Mouse (Mus musculus): Measurements from ENCODE around the gene Qpctl. TPM values are rescaled to one million over a fixed set of nuclear protein-coding genes. Genes with fewer than 3 reads are reported as not detected.

Gene Qpctl
- polyA plus RNA-seq, 1 experiment from 2014 or later = 13.3 TPM

DNA sequence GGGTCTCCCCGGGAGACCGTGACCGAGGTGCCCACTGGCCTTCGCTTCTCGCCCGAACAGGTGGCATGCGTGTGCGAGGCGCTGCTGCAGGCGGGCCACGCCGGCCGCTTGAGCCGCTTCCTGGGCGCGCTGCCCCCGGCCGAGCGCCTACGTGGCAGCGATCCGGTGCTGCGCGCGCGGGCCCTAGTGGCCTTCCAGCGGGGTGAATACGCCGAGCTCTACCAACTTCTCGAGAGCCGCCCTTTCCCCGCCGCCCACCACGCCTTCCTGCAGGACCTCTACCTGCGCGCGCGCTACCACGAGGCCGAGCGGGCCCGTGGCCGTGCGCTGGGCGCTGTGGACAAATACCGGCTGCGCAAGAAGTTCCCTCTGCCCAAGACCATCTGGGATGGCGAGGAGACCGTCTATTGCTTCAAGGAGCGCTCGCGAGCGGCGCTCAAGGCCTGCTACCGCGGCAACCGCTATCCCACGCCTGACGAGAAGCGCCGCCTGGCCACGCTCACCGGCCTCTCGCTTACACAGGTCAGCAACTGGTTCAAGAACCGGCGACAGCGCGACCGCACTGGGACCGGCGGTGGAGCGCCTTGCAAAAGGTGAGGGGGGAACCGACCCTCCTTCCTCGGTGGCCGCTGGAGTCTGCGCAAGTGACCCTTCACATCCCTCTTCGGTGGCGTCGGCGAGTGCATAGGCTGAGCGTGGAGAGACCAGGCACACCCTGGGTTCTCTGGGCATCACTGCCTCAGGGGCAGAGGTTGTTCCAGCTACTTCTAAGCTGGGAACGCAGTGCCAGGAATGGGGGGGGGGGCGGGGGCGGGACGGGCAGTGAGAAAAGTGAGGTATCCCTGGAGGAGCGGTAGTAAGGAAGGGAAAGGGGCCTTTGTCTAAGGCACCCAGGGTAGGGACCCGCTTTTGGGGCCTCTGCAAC lies 54.0 kb downstream of the Qpctl start:
- no peaks in the 10 kb centered on the region for H3K27me3 ChIP-seq (ENCODE audit: insufficient read depth, low read length)
- H3K9me3 ChIP-seq (replicated peaks; ENCODE audit: low read length) = no peaks in the 10 kb centered on the region
- H3K36me3 ChIP-seq (ENCODE audit: insufficient read depth, low read length) = 0 out of 2 replicates have a peak, but pooled peaks cover 4% of the 10 kb centered on the region
- TF ChIP-seq CTCF (IDR thresholded peaks at IDR 0.05; ENCODE audit: low read depth) = no peak
- ATAC-seq (replicated peaks; ENCODE audit: low FRiP score, low read depth) = no peak
- peak overlapping the region; percentile 86 for H3K9ac ChIP-seq (ENCODE audit: low read depth, low read length)
- H3K4me2 ChIP-seq (ENCODE audit: low read length) = peak overlapping the region; percentile 92
- peak; percentile 65 for DNase-seq (ENCODE audit: low spot score)
- peak overlapping the region; percentile 96 for H3K27ac ChIP-seq
- WGBS = under 1% methylated on average over 78 of the region's 87 CpGs
- peak overlapping the region; percentile 76 for H3K4me3 ChIP-seq (replicated peaks; ENCODE audit: low read depth, low read length)
- peaks cover 20% of the 10 kb centered on the region for H3K4me1 ChIP-seq (replicated peaks; ENCODE audit: insufficient read depth, low read length)

GRCm38 (mm10) chr7:19094471-19094825 lies 54.6 kb downstream of the Qpctl start, which contains the start of gene Six5:
Gene Six5, plus strand, starts transcription at chr7:19094594.
- Histone ChIP-seq H3K9me3 (replicated peaks; ENCODE audit: low read length) (no peaks in the 10 kb centered on the region), H3K4me2 (ENCODE audit: low read length) (peak within 1 kb of the TSS; percentile 92), H3K36me3 (ENCODE audit: insufficient read depth, low read length) (0 out of 2 replicates have a peak, but pooled peaks cover 4% of the 10 kb centered on the region), H3K27me3 (ENCODE audit: insufficient read depth, low read length) (no peaks in the 10 kb centered on the region), H3K9ac (ENCODE audit: low read depth, low read length) (peak within 1 kb of the TSS; percentile 86), H3K4me3 (replicated peaks; ENCODE audit: low read depth, low read length) (peak within 1 kb of the TSS; percentile 76), H3K27ac (peak within 1 kb of the TSS; percentile 96), H3K4me1 (replicated peaks; ENCODE audit: insufficient read depth, low read length) (peaks cover 20% of the 10 kb centered on the region)
- WGBS = 0% methylated on average over 29 of the region's 36 CpGs
- no peak for ATAC-seq (replicated peaks; ENCODE audit: low FRiP score, low read depth)
- TF ChIP-seq CTCF (IDR thresholded peaks at IDR 0.05; ENCODE audit: low read depth) = no peak
- DNase-seq (ENCODE audit: low spot score) = no peak

- WGBS = under 1% methylated on average over 45 of the region's 45 CpGs
- peak overlapping the region; percentile 96 for H3K27ac ChIP-seq
- no peaks in the 10 kb centered on the region for H3K27me3 ChIP-seq (ENCODE audit: insufficient read depth, low read length)
- peaks cover 20% of the 10 kb centered on the region for H3K4me1 ChIP-seq (replicated peaks; ENCODE audit: insufficient read depth, low read length)
- peak overlapping the region; percentile 86 for H3K9ac ChIP-seq (ENCODE audit: low read depth, low read length)
- DNase-seq (ENCODE audit: low spot score) = peak; percentile 99
- TF ChIP-seq CTCF (IDR thresholded peaks at IDR 0.05; ENCODE audit: low read depth) = no peak
- H3K4me2 ChIP-seq (ENCODE audit: low read length) = peak overlapping the region; percentile 92
- 0 out of 2 replicates have a peak, but pooled peaks cover 4% of the 10 kb centered on the region for H3K36me3 ChIP-seq (ENCODE audit: insufficient read depth, low read length)
- no peaks in the 10 kb centered on the region for H3K9me3 ChIP-seq (replicated peaks; ENCODE audit: low read length)
- ATAC-seq (replicated peaks; ENCODE audit: low FRiP score, low read depth) = peak; percentile 80
- H3K4me3 ChIP-seq (replicated peaks; ENCODE audit: low read depth, low read length) = peak overlapping the region; percentile 76
These were observed 55.3 kb downstream of the Qpctl start for GRCm38 (mm10) chr7:19093537-19094385.

DNA sequence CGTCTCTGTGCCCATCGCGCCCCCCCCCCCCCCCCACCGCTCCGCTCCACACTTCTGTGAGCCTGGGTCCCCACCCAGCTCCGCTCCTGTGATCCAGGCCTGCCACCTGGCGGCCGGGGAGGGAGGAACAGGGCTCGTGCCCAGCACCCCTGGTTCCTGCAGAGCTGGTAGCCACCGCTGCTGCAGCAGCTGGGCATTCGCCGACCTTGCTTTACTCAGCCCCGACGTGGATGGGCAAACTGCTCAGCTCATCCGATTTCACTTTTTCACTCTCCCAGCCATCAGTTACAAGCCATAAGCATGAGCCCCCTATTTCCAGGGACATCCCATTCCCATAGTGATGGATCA lies 55.9 kb downstream of the Qpctl start:
- peak; percentile 87 for TF ChIP-seq CTCF (IDR thresholded peaks at IDR 0.05; ENCODE audit: low read depth)
- H3K36me3 ChIP-seq (ENCODE audit: insufficient read depth, low read length) = peaks cover 6% of the 10 kb centered on the region; the same call in 1 of the 2 replicates
- no peaks in the 10 kb centered on the region for H3K9me3 ChIP-seq (replicated peaks; ENCODE audit: low read length)
- H3K27me3 ChIP-seq (ENCODE audit: insufficient read depth, low read length) = no peaks in the 10 kb centered on the region
- 1% methylated on average over 12 of the region's 15 CpGs for WGBS
- H3K27ac ChIP-seq = peak overlapping the region; percentile 55
- H3K4me3 ChIP-seq (replicated peaks; ENCODE audit: low read depth, low read length) = peak overlapping the region; percentile 76
- H3K4me1 ChIP-seq (replicated peaks; ENCODE audit: insufficient read depth, low read length) = peaks cover 20% of the 10 kb centered on the region
- H3K4me2 ChIP-seq (ENCODE audit: low read length) = peak overlapping the region; percentile 92
- peak overlapping the region; percentile 25; the same call in 1 of the 2 replicates for H3K9ac ChIP-seq (ENCODE audit: low read depth, low read length)
- DNase-seq (ENCODE audit: low spot score) (peak; percentile 82), ATAC-seq (replicated peaks; ENCODE audit: low FRiP score, low read depth) (peak; percentile 56)

DNA sequence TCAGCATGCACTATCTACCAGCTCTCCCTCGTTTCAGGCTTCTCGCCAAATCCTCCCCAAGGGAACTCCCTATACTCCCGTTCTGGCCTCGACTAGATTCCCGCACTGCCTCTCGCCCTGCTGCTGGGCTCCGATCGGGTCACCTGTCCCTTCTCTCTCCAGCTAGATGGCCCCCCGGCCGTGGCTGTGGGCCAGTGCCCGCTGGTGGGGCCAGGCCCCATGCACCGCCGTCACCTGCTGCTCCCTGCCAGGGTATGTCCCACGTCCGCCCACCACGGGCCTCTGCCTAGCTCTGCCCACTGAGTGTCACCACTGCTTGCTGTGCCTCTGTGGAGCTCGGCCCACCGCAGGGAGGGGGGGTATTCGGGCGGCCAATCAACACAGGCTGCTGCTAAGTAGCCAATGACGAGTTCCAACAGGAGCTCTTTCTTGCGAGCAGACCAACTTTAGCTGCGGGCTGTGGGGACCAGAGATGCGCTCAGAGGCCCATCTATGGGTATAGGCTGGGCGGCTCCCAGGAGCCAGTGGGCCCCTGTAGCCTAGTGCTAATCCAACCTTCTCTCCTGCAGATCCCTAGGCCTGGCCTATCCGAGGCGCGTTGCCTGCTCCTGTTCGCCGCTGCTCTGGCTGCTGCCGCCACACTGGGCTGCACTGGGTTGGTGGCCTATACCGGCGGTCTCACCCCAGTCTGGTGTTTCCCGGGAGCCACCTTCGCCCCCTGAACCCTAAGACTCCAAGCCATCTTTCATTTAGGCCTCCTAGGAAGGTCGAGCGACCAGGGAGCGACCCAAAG lies 56.5 kb downstream of the Qpctl start:
- WGBS = 9% methylated on average over 38 of the region's 38 CpGs
- Histone ChIP-seq H3K27ac (peak overlapping the region; percentile 38), H3K9me3 (replicated peaks; ENCODE audit: low read length) (no peaks in the 10 kb centered on the region), H3K4me3 (replicated peaks; ENCODE audit: low read depth, low read length) (peak overlapping the region; percentile 76), H3K4me1 (replicated peaks; ENCODE audit: insufficient read depth, low read length) (peaks cover 20% of the 10 kb centered on the region), H3K4me2 (ENCODE audit: low read length) (peak overlapping the region; percentile 92), H3K27me3 (ENCODE audit: insufficient read depth, low read length) (no peaks in the 10 kb centered on the region), H3K9ac (ENCODE audit: low read depth, low read length) (peak overlapping the region; percentile 25), H3K36me3 (ENCODE audit: insufficient read depth, low read length) (peaks cover 10% of the 10 kb centered on the region; the same call in 1 of the 2 replicates)
- ATAC-seq (replicated peaks; ENCODE audit: low FRiP score, low read depth) (peak; percentile 52), DNase-seq (ENCODE audit: low spot score) (peak; percentile 79)
- TF ChIP-seq CTCF (IDR thresholded peaks at IDR 0.05; ENCODE audit: low read depth) = no peak
